Mouse (Mus musculus): ENCODE results near the gene Vmn1r5. TPM values are rescaled to one million over a fixed set of nuclear protein-coding genes. Genes with fewer than 3 reads are reported as not detected.
"Not testable (repeated sequence)": the region's sequence is repeated elsewhere in the genome, so short reads cannot be mapped to it uniquely, and the experiment has no call there.

The Vmn1r5 gene
- not detected for total RNA-seq (2021)
- long read RNA-seq, experiment 1: 0 reads
- long read RNA-seq, experiment 2: 0 reads

- DNase-seq: no peak
These were observed at the start of gene Vmn1r5 for GRCm38 (mm10) chr6:56969973-56970372. TSS of gene Vmn1r5 (plus strand) at chr6:56970273.

GRCm38 (mm10) chr6:56923331-56923725 lies 46.7 kb upstream of the Vmn1r5 start:
- no peak for DNase-seq

- peak; percentile 93 for DNase-seq
These were observed 46.1 kb upstream of the Vmn1r5 start, which contains the start of the genes Nt5c3 and Vmn1r4 for GRCm38 (mm10) chr6:56923726-56924707. TSS of gene Nt5c3 (minus strand) at chr6:56923932. TSS of gene Vmn1r4 (plus strand) at chr6:56924015.

- DNase-seq: no peak
These were observed 38.2 kb upstream of the Vmn1r5 start for GRCm38 (mm10) chr6:56931648-56932415.

- DNase-seq: no peak
These were observed 37.6 kb upstream of the Vmn1r5 start for GRCm38 (mm10) chr6:56932464-56932863.

- no peak for DNase-seq
These were observed 35.7 kb upstream of the Vmn1r5 start for GRCm38 (mm10) chr6:56934366-56934765.

- no peak for DNase-seq
These were observed 13.6 kb upstream of the Vmn1r5 start for GRCm38 (mm10) chr6:56956436-56956835.

- no peak for DNase-seq
These were observed 26.9 kb downstream of the Vmn1r5 start, which contains the start of gene Vmn1r6 for GRCm38 (mm10) chr6:56996943-56997342. TSS of gene Vmn1r6 (plus strand) at chr6:56997243.

GRCm38 (mm10) chr6:57025224-57025623 lies 55.2 kb downstream of the Vmn1r5 start, which contains the start of gene Vmn1r7:
TSS of gene Vmn1r7 (minus strand) at chr6:57025324.
- not testable (repeated sequence) for DNase-seq

- no peak for DNase-seq
These were observed 61.9 kb downstream of the Vmn1r5 start, which contains the start of gene Vmn1r8 for GRCm38 (mm10) chr6:57031984-57032383. TSS of gene Vmn1r8 (plus strand) at chr6:57032284.

- DNase-seq: no peak
These were observed 64.6 kb downstream of the Vmn1r5 start for GRCm38 (mm10) chr6:57034674-57035073.

Other genes starting within 250 kb of the Vmn1r5 start
- 10 to 100 TPM; 18.9 to 21.4 TPM for gene Kbtbd2, start 172.5 kb upstream of the Vmn1r5 start, total RNA-seq (2021)
- gene Fkbp9, start 138.2 kb upstream of the Vmn1r5 start, total RNA-seq (2021): 10 to 100 TPM; 48.1 to 54.0 TPM
- 10 to 100 TPM; 48.6 to 69.3 TPM for gene Nt5c3, start 46.3 kb upstream of the Vmn1r5 start, total RNA-seq (2021)
- under 1 TPM in 1 of 2 experiments, not detected in 1; 0.21 TPM for gene Vmn1r4, start 46.3 kb upstream of the Vmn1r5 start, total RNA-seq (2021)
- not detected for gene Vmn1r6, start 27.0 kb downstream of the Vmn1r5 start, total RNA-seq (2021)
- not detected for gene Vmn1r7, start 55.1 kb downstream of the Vmn1r5 start, total RNA-seq (2021)
- gene Vmn1r8, start 62.0 kb downstream of the Vmn1r5 start, total RNA-seq (2021): not detected
- gene Vmn1r9, start 96.5 kb downstream of the Vmn1r5 start, total RNA-seq (2021): not detected
- gene Vmn1r10, start 139.2 kb downstream of the Vmn1r5 start, total RNA-seq (2021): not detected
- not detected for gene Vmn1r11, start 163.2 kb downstream of the Vmn1r5 start, total RNA-seq (2021)
- gene Vmn1r12, start 186.6 kb downstream of the Vmn1r5 start, total RNA-seq (2021): not detected
- gene Vmn1r13, start 233.0 kb downstream of the Vmn1r5 start, total RNA-seq (2021): not detected

Measured in gastrocnemius, postnatal 25 days (tissue).